Mouse (Mus musculus): Measurements from ENCODE around the gene Ryr3. TPM values are rescaled to one million over a fixed set of nuclear protein-coding genes. Genes with fewer than 3 reads are reported as not detected.
"Not testable (repeated sequence)": the region's sequence is repeated elsewhere in the genome, so short reads cannot be mapped to it uniquely, and the experiment has no call there.

The Ryr3 gene
- polyA plus RNA-seq, 1 experiment from 2014 or later = 2.4 TPM

- H3K4me3 ChIP-seq = no peak overlapping the region
- no peak overlapping the region for H3K27ac ChIP-seq
- WGBS = 72% methylated on average over 1 of the region's 1 CpGs
- no peaks in the 10 kb centered on the region for H3K9me3 ChIP-seq
- H3K27me3 ChIP-seq = no peaks in the 10 kb centered on the region
- H3K36me3 ChIP-seq = no peaks in the 10 kb centered on the region
- peak; percentile 75; the same call in 1 of the 2 replicates for ATAC-seq (ENCODE audit: borderline replicate concordance, extremely low read depth, low FRiP score, low TSS enrichment)
- H3K4me1 ChIP-seq = no peaks in the 10 kb centered on the region
- H3K4me2 ChIP-seq = no peak overlapping the region
- no peak overlapping the region for H3K9ac ChIP-seq
Observed at GRCm38 (mm10) chr2:113092756-113093155, 124.1 kb downstream of the Ryr3 start.

GRCm38 (mm10) chr2:113091316-113091715 is 125.6 kb downstream of the Ryr3 start:
- H3K4me3 ChIP-seq, H3K9ac ChIP-seq, H3K36me3 ChIP-seq, H3K27ac ChIP-seq, H3K9me3 ChIP-seq, H3K4me1 ChIP-seq, H3K4me2 ChIP-seq, H3K27me3 ChIP-seq: not testable (repeated sequence)
- WGBS = 50% methylated on average over 1 of the region's 1 CpGs
- ATAC-seq (ENCODE audit: borderline replicate concordance, extremely low read depth, low FRiP score, low TSS enrichment) = peak; percentile 46; the same call in 1 of the 2 replicates

DNA sequence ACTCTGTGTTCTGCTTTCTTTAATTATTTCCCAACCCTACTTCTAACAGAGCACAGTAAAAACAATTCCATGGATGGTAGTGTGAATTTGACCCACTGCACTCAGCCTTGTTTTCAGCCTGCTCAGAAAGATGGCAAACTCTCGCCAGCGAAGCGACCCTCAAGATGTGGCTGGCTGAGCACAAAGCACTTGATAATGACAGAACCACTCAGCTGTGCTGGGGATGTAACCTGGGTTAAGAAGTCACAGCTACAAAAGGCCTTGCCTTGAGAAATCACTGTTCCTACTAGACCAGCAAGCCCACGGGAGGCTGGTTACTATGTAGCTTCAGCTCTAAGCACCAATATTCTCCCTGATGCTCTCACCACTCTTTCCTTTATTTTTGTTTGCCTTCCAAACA is 140.5 kb downstream of the Ryr3 start:
- 80% methylated on average over 4 of the region's 4 CpGs for WGBS

GRCm38 (mm10) chr2:113059367-113059766 is 157.5 kb downstream of the Ryr3 start:
- 66% methylated on average over 5 of the region's 5 CpGs for WGBS
- peak; percentile 25; the same call in 1 of the 2 replicates for ATAC-seq (ENCODE audit: borderline replicate concordance, extremely low read depth, low FRiP score, low TSS enrichment)
- no peaks in the 10 kb centered on the region for H3K36me3 ChIP-seq
- no peaks in the 10 kb centered on the region for H3K27me3 ChIP-seq
- H3K9ac ChIP-seq = no peak overlapping the region
- 0 out of 2 replicates have a peak, but pooled peaks cover 3% of the 10 kb centered on the region for H3K4me1 ChIP-seq
- no peak overlapping the region for H3K4me3 ChIP-seq
- H3K27ac ChIP-seq = no peak overlapping the region
- H3K4me2 ChIP-seq = no peak overlapping the region
- no peaks in the 10 kb centered on the region for H3K9me3 ChIP-seq

More for the DNA sequence above, 140.5 kb downstream of the Ryr3 start:
- Histone ChIP-seq H3K9ac (no peak overlapping the region), H3K9me3 (no peaks in the 10 kb centered on the region), H3K27ac (no peak overlapping the region), H3K4me2 (no peak overlapping the region), H3K27me3 (no peaks in the 10 kb centered on the region), H3K4me1 (no peaks in the 10 kb centered on the region), H3K4me3 (no peak overlapping the region), H3K36me3 (no peaks in the 10 kb centered on the region)
- ATAC-seq (ENCODE audit: borderline replicate concordance, extremely low read depth, low FRiP score, low TSS enrichment) = no peak

DNA sequence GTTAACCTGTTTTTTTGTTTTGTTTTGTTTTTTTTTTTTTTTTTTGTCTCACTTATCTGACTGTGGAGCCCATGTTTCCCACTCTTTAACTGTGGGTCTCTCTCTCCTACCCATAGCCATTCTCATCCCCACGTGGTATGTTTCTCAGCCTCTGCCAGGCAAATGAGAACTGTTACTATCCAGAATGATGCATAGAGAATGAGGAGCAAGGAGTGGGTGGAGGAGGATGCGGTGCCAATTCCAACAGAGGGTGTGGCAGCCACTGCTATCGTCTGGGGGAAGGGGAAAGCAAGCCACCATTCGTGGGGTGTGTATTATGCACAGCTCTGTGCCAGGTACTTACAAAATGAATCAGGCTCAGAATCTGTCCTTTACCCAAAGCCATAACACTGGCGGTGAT is 158.0 kb downstream of the Ryr3 start:
- Histone ChIP-seq H3K27ac (no peak overlapping the region), H3K4me2 (no peak overlapping the region), H3K9ac (no peak overlapping the region), H3K27me3 (no peaks in the 10 kb centered on the region), H3K9me3 (no peaks in the 10 kb centered on the region), H3K36me3 (no peaks in the 10 kb centered on the region), H3K4me3 (no peak overlapping the region), H3K4me1 (0 out of 2 replicates have a peak, but pooled peaks cover 3% of the 10 kb centered on the region)
- no peak for ATAC-seq (ENCODE audit: borderline replicate concordance, extremely low read depth, low FRiP score, low TSS enrichment)
- WGBS = 65% methylated on average over 5 of the region's 5 CpGs

DNA sequence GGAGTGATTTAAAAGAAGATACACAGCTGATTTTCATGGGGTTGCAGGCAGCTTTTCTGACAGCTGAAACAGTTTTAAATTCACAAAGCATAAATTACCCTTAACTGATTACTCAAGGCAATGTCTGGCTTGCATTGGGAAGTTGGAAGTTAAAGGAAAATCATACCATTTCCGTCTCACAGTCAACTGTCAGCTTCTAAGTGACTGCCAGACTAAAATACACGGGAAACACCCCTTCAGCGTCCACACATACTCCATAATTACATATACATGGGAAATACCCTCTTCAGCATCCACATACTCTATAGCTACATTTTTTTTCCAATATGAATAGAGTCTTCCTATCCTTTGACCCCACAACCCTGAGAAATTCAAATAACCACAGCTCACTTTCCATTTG is 158.8 kb downstream of the Ryr3 start:
- Histone ChIP-seq H3K27me3 (no peaks in the 10 kb centered on the region), H3K4me2 (no peak overlapping the region), H3K4me1 (0 out of 2 replicates have a peak, but pooled peaks cover 3% of the 10 kb centered on the region), H3K9me3 (no peaks in the 10 kb centered on the region), H3K36me3 (no peaks in the 10 kb centered on the region), H3K9ac (no peak overlapping the region), H3K4me3 (no peak overlapping the region), H3K27ac (no peak overlapping the region)
- peak; percentile 16; the same call in 1 of the 2 replicates for ATAC-seq (ENCODE audit: borderline replicate concordance, extremely low read depth, low FRiP score, low TSS enrichment)
- WGBS = 34% methylated on average over 3 of the region's 3 CpGs

- Histone ChIP-seq H3K4me2 (no peak overlapping the region), H3K27me3 (no peaks in the 10 kb centered on the region), H3K4me1 (0 out of 2 replicates have a peak, but pooled peaks cover 3% of the 10 kb centered on the region), H3K9me3 (no peaks in the 10 kb centered on the region), H3K27ac (no peak overlapping the region), H3K4me3 (no peak overlapping the region), H3K36me3 (no peaks in the 10 kb centered on the region), H3K9ac (no peak overlapping the region)
- ATAC-seq (ENCODE audit: borderline replicate concordance, extremely low read depth, low FRiP score, low TSS enrichment) = no peak
- WGBS = 74% methylated on average over 2 of the region's 2 CpGs
Observed at GRCm38 (mm10) chr2:113055591-113055990, 161.3 kb downstream of the Ryr3 start.

DNA sequence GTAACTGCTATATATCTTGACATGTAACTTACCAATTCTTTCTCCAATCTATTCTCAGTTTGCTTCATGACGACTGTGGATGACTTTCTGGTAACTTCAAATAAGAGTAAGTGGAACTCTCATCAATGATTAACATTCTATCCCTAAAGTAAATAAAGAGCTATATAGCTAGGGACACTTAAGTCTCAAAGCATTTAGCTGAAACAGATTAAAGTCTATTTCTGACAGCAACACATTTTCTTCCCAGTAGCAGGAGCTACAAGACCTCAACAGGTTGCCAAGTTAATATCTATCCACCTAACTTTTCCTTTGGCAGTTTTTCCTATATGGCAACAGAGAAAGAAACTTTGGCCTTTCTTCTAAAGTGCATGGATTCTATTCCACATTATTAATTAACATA is 167.1 kb downstream of the Ryr3 start:
- Histone ChIP-seq H3K27me3 (no peaks in the 10 kb centered on the region), H3K9ac (no peak overlapping the region), H3K27ac (no peak overlapping the region), H3K4me2 (no peak overlapping the region), H3K4me3 (no peak overlapping the region), H3K4me1 (no peaks in the 10 kb centered on the region), H3K9me3 (no peaks in the 10 kb centered on the region), H3K36me3 (no peaks in the 10 kb centered on the region)
- WGBS = 34% methylated on average over 1 of the region's 1 CpGs
- no peak for ATAC-seq (ENCODE audit: borderline replicate concordance, extremely low read depth, low FRiP score, low TSS enrichment)

DNA sequence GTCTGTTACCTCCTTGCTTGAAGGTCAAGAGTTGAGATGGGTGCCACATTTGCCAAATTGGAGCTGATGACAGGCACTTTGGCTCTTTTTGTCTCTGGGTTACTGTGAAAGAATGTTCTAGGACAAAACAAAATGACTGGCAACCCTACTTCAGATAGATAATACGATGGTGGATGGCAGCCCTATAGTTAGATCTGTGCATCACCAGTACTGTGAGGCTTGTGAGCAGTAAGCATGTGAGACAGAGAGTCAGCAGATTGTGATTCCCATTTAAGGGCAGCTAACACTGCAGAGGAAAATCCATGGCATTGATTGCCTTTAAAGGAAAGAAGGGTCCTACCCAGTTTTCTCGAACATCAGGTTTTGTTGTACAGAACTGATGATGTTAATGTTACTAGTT is 180.3 kb downstream of the Ryr3 start:
- Histone ChIP-seq H3K4me2 (no peak overlapping the region), H3K9me3 (no peaks in the 10 kb centered on the region), H3K27me3 (no peaks in the 10 kb centered on the region), H3K9ac (no peak overlapping the region), H3K36me3 (no peaks in the 10 kb centered on the region), H3K27ac (no peak overlapping the region), H3K4me3 (no peak overlapping the region), H3K4me1 (no peaks in the 10 kb centered on the region)
- 80% methylated on average over 2 of the region's 2 CpGs for WGBS
- no peak for ATAC-seq (ENCODE audit: borderline replicate concordance, extremely low read depth, low FRiP score, low TSS enrichment)

GRCm38 (mm10) chr2:113030689-113031088 is 186.2 kb downstream of the Ryr3 start:
- Histone ChIP-seq H3K36me3 (no peaks in the 10 kb centered on the region), H3K9ac (no peak overlapping the region), H3K27me3 (no peaks in the 10 kb centered on the region), H3K27ac (no peak overlapping the region), H3K4me2 (no peak overlapping the region), H3K9me3 (no peaks in the 10 kb centered on the region), H3K4me3 (no peak overlapping the region), H3K4me1 (no peaks in the 10 kb centered on the region)
- ATAC-seq (ENCODE audit: borderline replicate concordance, extremely low read depth, low FRiP score, low TSS enrichment) = no peak
- 63% methylated on average over 5 of the region's 5 CpGs for WGBS

GRCm38 (mm10) chr2:113019896-113020295 is 197.0 kb downstream of the Ryr3 start:
- no peak for ATAC-seq (ENCODE audit: borderline replicate concordance, extremely low read depth, low FRiP score, low TSS enrichment)
- WGBS = 49% methylated on average over 7 of the region's 7 CpGs
- H3K4me3 ChIP-seq = no peak overlapping the region
- H3K27me3 ChIP-seq = no peaks in the 10 kb centered on the region
- no peak overlapping the region for H3K4me2 ChIP-seq
- no peak overlapping the region for H3K27ac ChIP-seq
- H3K36me3 ChIP-seq = no peaks in the 10 kb centered on the region
- no peaks in the 10 kb centered on the region; the same call in 1 of the 2 replicates for H3K4me1 ChIP-seq
- no peaks in the 10 kb centered on the region for H3K9me3 ChIP-seq
- H3K9ac ChIP-seq = no peak overlapping the region

DNA sequence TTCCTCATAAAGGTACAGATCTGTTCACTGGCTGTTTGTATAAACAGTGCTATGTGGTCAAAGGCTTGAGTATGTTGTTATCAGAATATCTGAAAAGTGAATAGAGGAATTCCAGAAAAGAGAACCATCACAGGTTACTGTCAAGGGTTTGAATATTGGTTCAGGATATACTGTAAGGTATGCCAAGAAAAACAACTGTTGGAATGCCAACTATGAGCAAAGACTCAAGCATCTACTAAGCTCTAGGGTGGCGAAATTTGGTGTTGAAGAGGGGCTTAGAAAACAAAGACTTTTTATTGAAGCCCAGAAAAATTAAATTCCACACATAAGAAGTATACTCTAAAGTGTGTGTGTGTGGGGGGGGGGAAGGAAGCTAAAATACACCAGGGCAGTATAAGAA is 198.6 kb downstream of the Ryr3 start:
- Histone ChIP-seq H3K27me3 (no peaks in the 10 kb centered on the region), H3K9me3 (no peaks in the 10 kb centered on the region), H3K36me3 (no peaks in the 10 kb centered on the region), H3K27ac (peak overlapping the region; percentile 81), H3K9ac (no peak overlapping the region), H3K4me3 (no peak overlapping the region), H3K4me1 (no peaks in the 10 kb centered on the region; the same call in 1 of the 2 replicates), H3K4me2 (no peak overlapping the region)
- ATAC-seq (ENCODE audit: borderline replicate concordance, extremely low read depth, low FRiP score, low TSS enrichment) = peak; percentile 86
- WGBS = 43% methylated on average over 1 of the region's 1 CpGs

- ATAC-seq (ENCODE audit: borderline replicate concordance, extremely low read depth, low FRiP score, low TSS enrichment) = no peak
- Histone ChIP-seq H3K4me1 (no peaks in the 10 kb centered on the region; the same call in 1 of the 2 replicates), H3K4me2 (no peak overlapping the region), H3K9me3 (no peaks in the 10 kb centered on the region), H3K9ac (no peak overlapping the region), H3K27me3 (no peaks in the 10 kb centered on the region), H3K4me3 (no peak overlapping the region), H3K27ac (no peak overlapping the region), H3K36me3 (no peaks in the 10 kb centered on the region)
- WGBS = 72% methylated on average over 2 of the region's 2 CpGs
Observed at GRCm38 (mm10) chr2:113016236-113016635, 200.7 kb downstream of the Ryr3 start.

All from lung, embryonic 15.5 days (tissue).